8 mouse cellular contexts compared by ENCODE assay signal in genomic region chr15:27630601-27631383, GRCm38 (mm10). TPM values are rescaled to one million over a fixed set of nuclear protein-coding genes. Genes with fewer than 3 reads are reported as not detected.
A peak's percentile ranks its signal among the peaks of the same experiment; 100 is the strongest.
DNase-seq lines count a peak whose midpoint lies in the region; ATAC-seq lines count a peak whose summit lies in the region.

Gene Otulin, minus strand, starts transcription at chr15:27630693.

- H3K27ac ChIP-seq in hindbrain, embryonic 14.5 days = 0 out of 2 replicates have a peak within 1 kb of the TSS, but pooled peaks have one; percentile 62

- peak; percentile 95 for DNase-seq in R1 (ENCODE audit: low read depth, low spot score)
- peak; percentile 99 to 100 for DNase-seq in cerebellum, postnatal 25 days
- peak; percentile 95 to 96 for DNase-seq in frontal cortex, postnatal 25 days (ENCODE audit: low spot score in 2 of 2)
- peak; percentile 99 for DNase-seq in hindbrain, embryonic 14.5 days (ENCODE audit: low spot score)
- peak; percentile 98 to 99 for DNase-seq in layer of hippocampus, postnatal 36 days
- DNase-seq in lung, postnatal 36 days = peak; percentile 98
- peak; percentile 98 for DNase-seq in retina, postnatal 1 day
- peak; percentile 98 to 99 for DNase-seq in urinary bladder, adult 18-20 months (ENCODE audit: low spot score in 2 of 2)

- H3K9me3 ChIP-seq in hindbrain, embryonic 14.5 days (ENCODE audit: control insufficient read depth, low read length) = no peaks in the 10 kb centered on the region

- 6% methylated on average over 56 of the region's 56 CpGs for WGBS in hindbrain, embryonic 14.5 days

- H3K4me2 ChIP-seq in hindbrain, embryonic 14.5 days (replicated peaks) = peak within 1 kb of the TSS; percentile 76

- H3K9ac ChIP-seq in hindbrain, embryonic 14.5 days = peak within 1 kb of the TSS; percentile 79

- peaks cover 7% of the 10 kb centered on the region; the same call in 1 of the 2 replicates for H3K36me3 ChIP-seq in hindbrain, embryonic 14.5 days (replicated peaks; ENCODE audit: control insufficient read depth, insufficient read depth)

- H3K4me1 ChIP-seq in hindbrain, embryonic 14.5 days (replicated peaks; ENCODE audit: control insufficient read depth, insufficient read depth, low read length) = peaks cover 18% of the 10 kb centered on the region

- H3K4me3 ChIP-seq in hindbrain, embryonic 14.5 days (replicated peaks; ENCODE audit: low read length) = peak within 1 kb of the TSS; percentile 84

- ATAC-seq in hindbrain, embryonic 14.5 days (ENCODE audit: low FRiP score) = peak; percentile 98

- no peaks in the 10 kb centered on the region for H3K27me3 ChIP-seq in hindbrain, embryonic 14.5 days (ENCODE audit: control insufficient read depth, insufficient read depth, low read length)

RNA-seq across cellular contexts. Expression of gene Otulin, which starts in this region (rescaled TPM):
- polyA plus RNA-seq in hindbrain, embryonic 14.5 days (2014; fragmentation: Nextera tagmentation; extraction: Ambion mirVana) = 30.0 and 31.4 TPM in 2 replicates
- total RNA-seq in layer of hippocampus, postnatal 36 days (2021) = 10 to 100 TPM; 18.4 to 19.4 TPM

Comparison
In these comparisons a context has a peak if more than half of its experiments do, and no peak if none do; other contexts are left out.
1. Peak in every context shown above with its lines: DNase-seq, ATAC-seq, H3K4me3 ChIP-seq and H3K27ac ChIP-seq.